Mouse (Mus musculus) megakaryocyte, embryonic 14.5 days (primary cell): ENCODE data around the gene Rnf133.

Experiments used
- FLI1 ChIP-seq: IDR thresholded peaks from 2 replicates; pipeline ENCODE4 v1.6.1; 2012; ENCODE audit warnings: low read length, inconsistent platforms, mixed read lengths
- GATA1 ChIP-seq: IDR thresholded peaks from 3 replicates; pipeline ENCODE4 v1.6.1; 2012; ENCODE audit warnings: mixed read lengths, low read length, inconsistent platforms, borderline replicate concordance

- TF ChIP-seq FLI1 (no peak), GATA1 (no peak)
Measured at GRCm38 (mm10) chr6:23630465-23630864, 19.6 kb downstream of the Rnf133 start.
